Mouse (Mus musculus): ENCODE measurements around the gene Ikzf1. TPM values are rescaled to one million over a fixed set of nuclear protein-coding genes. Genes with fewer than 3 reads are reported as not detected.
A peak's percentile ranks its signal among the peaks of the same experiment; 100 is the strongest.

Ikzf1 gene
- polyA plus RNA-seq, 1 experiment from 2014 or later: 3.2 TPM

DNA sequence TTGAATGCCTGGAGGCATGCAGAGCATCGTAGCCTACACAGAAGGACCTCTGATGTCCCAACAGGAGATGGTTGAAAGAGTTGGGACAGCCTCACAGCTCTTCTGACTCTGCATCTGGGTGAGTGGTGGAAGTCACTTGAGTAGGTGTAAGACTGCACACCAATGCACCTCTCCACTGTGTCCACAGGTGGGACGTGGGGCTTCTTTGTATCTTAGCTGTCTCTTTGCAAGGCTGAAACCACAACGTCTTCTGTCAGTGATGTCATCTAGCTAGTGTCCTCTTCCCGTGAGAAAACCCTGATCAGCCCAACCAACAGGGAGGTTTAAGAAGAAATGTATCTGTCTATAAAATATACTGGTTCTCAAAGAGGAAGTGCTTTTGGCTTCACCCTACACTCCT is 52.1 kb downstream of the Ikzf1 start:
- no peak for DNase-seq (ENCODE audit: low spot score)

DNA sequence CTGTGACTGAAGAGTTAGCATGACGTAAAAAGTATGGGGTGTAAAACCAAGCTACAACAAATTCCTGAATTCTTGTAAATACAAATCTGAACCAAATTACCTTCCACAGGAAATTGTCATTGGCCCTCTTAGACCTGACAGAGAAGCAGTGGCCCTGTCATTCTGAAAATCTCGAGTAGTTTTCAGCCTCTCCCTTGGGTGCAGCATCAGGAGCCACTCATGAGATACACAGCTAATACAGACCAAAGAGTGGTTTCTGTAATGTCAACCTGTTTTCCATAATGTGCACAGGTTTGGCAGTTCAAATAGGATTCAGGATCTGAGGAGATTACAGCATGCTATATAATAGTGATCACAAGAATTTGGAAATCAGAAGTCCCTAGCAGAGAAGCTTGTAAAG is 52.8 kb downstream of the Ikzf1 start:
- 66% methylated on average over 2 of the region's 2 CpGs for WGBS
- DNase-seq (ENCODE audit: low spot score): no peak

More for the DNA sequence above, 52.1 kb downstream of the Ikzf1 start:
- Histone ChIP-seq H3K4me2 (ENCODE audit: low read depth) (no peak overlapping the region), H3K27ac (ENCODE audit: low read depth, low read length) (no peak overlapping the region), H3K4me3 (ENCODE audit: low read depth, low read length) (no peak overlapping the region), H3K9ac (ENCODE audit: low read length) (no peak overlapping the region), H3K27me3 (ENCODE audit: control insufficient read depth, insufficient read depth, low read length) (no peaks in the 10 kb centered on the region), H3K9me3 (ENCODE audit: control insufficient read depth, low read length) (no peaks in the 10 kb centered on the region), H3K36me3 (ENCODE audit: control insufficient read depth, insufficient read depth, low read length) (no peaks in the 10 kb centered on the region), H3K4me1 (ENCODE audit: control insufficient read depth, insufficient read depth, low read length) (no peaks in the 10 kb centered on the region)
- 80% methylated on average over 4 of the region's 4 CpGs for WGBS
- no peak for ATAC-seq (ENCODE audit: insufficient read depth, low FRiP score, low TSS enrichment)

DNA sequence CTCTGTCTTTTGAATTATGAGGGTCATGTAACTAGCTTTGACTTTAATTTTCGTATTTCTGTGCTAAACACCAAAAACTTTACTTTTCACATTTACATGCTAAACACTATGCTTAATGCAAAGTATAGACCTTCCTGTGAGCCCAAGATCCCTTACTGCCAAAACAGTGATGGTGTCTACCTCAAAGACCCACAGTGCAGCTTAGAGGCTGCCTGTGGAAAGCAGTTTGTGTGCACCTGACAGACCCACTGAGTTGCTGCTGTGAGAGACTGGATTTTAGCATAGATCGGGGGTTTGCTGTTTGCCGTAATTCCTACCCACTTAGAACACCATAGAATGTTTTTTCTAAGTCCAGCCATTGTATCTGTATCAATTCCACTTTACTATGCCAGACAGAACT is 54.3 kb downstream of the Ikzf1 start:
- no peak overlapping the region for H3K9ac ChIP-seq (ENCODE audit: low read length)
- no peaks in the 10 kb centered on the region for H3K36me3 ChIP-seq (ENCODE audit: control insufficient read depth, insufficient read depth, low read length)
- H3K27ac ChIP-seq (ENCODE audit: low read depth, low read length): no peak overlapping the region
- no peak overlapping the region for H3K4me2 ChIP-seq (ENCODE audit: low read depth)
- H3K9me3 ChIP-seq (ENCODE audit: control insufficient read depth, low read length): no peaks in the 10 kb centered on the region
- WGBS: 92% methylated on average over 3 of the region's 3 CpGs
- ATAC-seq (ENCODE audit: insufficient read depth, low FRiP score, low TSS enrichment) (no peak), DNase-seq (ENCODE audit: low spot score) (no peak)
- H3K4me3 ChIP-seq (ENCODE audit: low read depth, low read length): no peak overlapping the region
- H3K4me1 ChIP-seq (ENCODE audit: control insufficient read depth, insufficient read depth, low read length): no peaks in the 10 kb centered on the region
- no peaks in the 10 kb centered on the region for H3K27me3 ChIP-seq (ENCODE audit: control insufficient read depth, insufficient read depth, low read length)

More for the DNA sequence above, 52.8 kb downstream of the Ikzf1 start:
- no peak overlapping the region for H3K4me3 ChIP-seq (ENCODE audit: low read depth, low read length)
- H3K9ac ChIP-seq (ENCODE audit: low read length): no peak overlapping the region
- H3K4me1 ChIP-seq (ENCODE audit: control insufficient read depth, insufficient read depth, low read length): no peaks in the 10 kb centered on the region
- no peaks in the 10 kb centered on the region for H3K27me3 ChIP-seq (ENCODE audit: control insufficient read depth, insufficient read depth, low read length)
- H3K9me3 ChIP-seq (ENCODE audit: control insufficient read depth, low read length): no peaks in the 10 kb centered on the region
- no peaks in the 10 kb centered on the region for H3K36me3 ChIP-seq (ENCODE audit: control insufficient read depth, insufficient read depth, low read length)
- no peak overlapping the region for H3K4me2 ChIP-seq (ENCODE audit: low read depth)
- H3K27ac ChIP-seq (ENCODE audit: low read depth, low read length): no peak overlapping the region
- no peak for ATAC-seq (ENCODE audit: insufficient read depth, low FRiP score, low TSS enrichment)

DNA sequence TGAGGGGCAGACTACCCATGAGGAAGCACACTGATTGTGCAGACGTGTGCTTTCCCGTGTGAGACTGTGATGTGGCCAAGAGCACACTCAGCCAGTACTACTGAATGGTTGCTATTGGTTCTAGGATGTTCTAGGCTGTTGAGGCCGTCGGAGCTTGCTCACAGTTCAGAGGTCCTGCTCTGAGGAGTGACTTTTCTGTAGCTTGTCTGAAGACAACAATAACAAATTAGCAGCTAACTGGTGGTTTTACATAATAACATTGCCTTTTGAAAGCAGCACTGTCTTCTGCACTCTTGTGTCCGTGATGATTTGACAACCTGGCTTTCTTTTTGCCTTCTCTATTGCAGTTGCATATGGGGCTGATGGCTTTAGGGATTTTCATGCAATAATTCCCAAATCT is 55.8 kb downstream of the Ikzf1 start:
- Histone ChIP-seq H3K27ac (ENCODE audit: low read depth, low read length) (no peak overlapping the region), H3K4me3 (ENCODE audit: low read depth, low read length) (no peak overlapping the region), H3K9me3 (ENCODE audit: control insufficient read depth, low read length) (no peaks in the 10 kb centered on the region), H3K27me3 (ENCODE audit: control insufficient read depth, insufficient read depth, low read length) (no peaks in the 10 kb centered on the region), H3K9ac (ENCODE audit: low read length) (no peak overlapping the region), H3K4me1 (ENCODE audit: control insufficient read depth, insufficient read depth, low read length) (no peaks in the 10 kb centered on the region), H3K36me3 (ENCODE audit: control insufficient read depth, insufficient read depth, low read length) (no peaks in the 10 kb centered on the region), H3K4me2 (ENCODE audit: low read depth) (no peak overlapping the region)
- ATAC-seq (ENCODE audit: insufficient read depth, low FRiP score, low TSS enrichment): no peak
- no peak for DNase-seq (ENCODE audit: low spot score)
- WGBS: 91% methylated on average over 5 of the region's 5 CpGs

- ATAC-seq (ENCODE audit: insufficient read depth, low FRiP score, low TSS enrichment) (no peak), DNase-seq (ENCODE audit: low spot score) (no peak)
- no peaks in the 10 kb centered on the region for H3K4me1 ChIP-seq (ENCODE audit: control insufficient read depth, insufficient read depth, low read length)
- H3K27me3 ChIP-seq (ENCODE audit: control insufficient read depth, insufficient read depth, low read length): no peaks in the 10 kb centered on the region
- H3K4me2 ChIP-seq (ENCODE audit: low read depth): no peak overlapping the region
- H3K4me3 ChIP-seq (ENCODE audit: low read depth, low read length): no peak overlapping the region
- no peaks in the 10 kb centered on the region for H3K36me3 ChIP-seq (ENCODE audit: control insufficient read depth, insufficient read depth, low read length)
- no peak overlapping the region for H3K27ac ChIP-seq (ENCODE audit: low read depth, low read length)
- WGBS: 94% methylated on average over 5 of the region's 5 CpGs
- H3K9ac ChIP-seq (ENCODE audit: low read length): no peak overlapping the region
- no peaks in the 10 kb centered on the region for H3K9me3 ChIP-seq (ENCODE audit: control insufficient read depth, low read length)
Observed at GRCm38 (mm10) chr11:11741574-11741973, 56.8 kb downstream of the Ikzf1 start.

- no peaks in the 10 kb centered on the region for H3K9me3 ChIP-seq (ENCODE audit: control insufficient read depth, low read length)
- no peaks in the 10 kb centered on the region for H3K4me1 ChIP-seq (ENCODE audit: control insufficient read depth, insufficient read depth, low read length)
- ATAC-seq (ENCODE audit: insufficient read depth, low FRiP score, low TSS enrichment) (no peak), DNase-seq (ENCODE audit: low spot score) (peak; percentile 47)
- no peaks in the 10 kb centered on the region for H3K36me3 ChIP-seq (ENCODE audit: control insufficient read depth, insufficient read depth, low read length)
- no peak overlapping the region for H3K4me3 ChIP-seq (ENCODE audit: low read depth, low read length)
- no peak overlapping the region for H3K9ac ChIP-seq (ENCODE audit: low read length)
- WGBS: 38% methylated on average over 2 of the region's 2 CpGs
- no peaks in the 10 kb centered on the region for H3K27me3 ChIP-seq (ENCODE audit: control insufficient read depth, insufficient read depth, low read length)
- no peak overlapping the region for H3K4me2 ChIP-seq (ENCODE audit: low read depth)
- no peak overlapping the region for H3K27ac ChIP-seq (ENCODE audit: low read depth, low read length)
Observed at GRCm38 (mm10) chr11:11742626-11743025, 57.8 kb downstream of the Ikzf1 start.

GRCm38 (mm10) chr11:11744222-11744621 is 59.4 kb downstream of the Ikzf1 start:
- WGBS: 58% methylated on average over 1 of the region's 1 CpGs
- H3K4me2 ChIP-seq (ENCODE audit: low read depth): no peak overlapping the region

DNA sequence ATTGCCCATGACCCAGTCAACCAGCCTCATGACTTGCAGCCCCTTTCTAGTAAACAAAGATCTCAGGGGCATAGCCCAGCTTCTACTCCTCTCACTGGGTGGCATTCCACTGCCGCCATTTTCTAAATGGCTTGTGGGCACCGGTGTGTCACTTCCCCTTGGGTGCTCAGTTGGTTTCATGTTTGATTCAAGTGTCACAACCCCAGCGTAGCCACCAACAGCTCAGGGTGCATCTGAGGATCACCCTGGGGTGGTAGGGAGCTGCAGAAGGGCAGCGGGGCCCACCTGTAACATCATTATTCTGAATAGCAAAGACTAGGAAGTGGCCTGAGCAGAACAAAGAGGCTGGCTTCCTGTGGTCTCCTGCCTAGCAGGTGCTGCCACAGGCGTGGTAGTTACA is 66.3 kb downstream of the Ikzf1 start:
- ATAC-seq (ENCODE audit: insufficient read depth, low FRiP score, low TSS enrichment) (no peak), DNase-seq (ENCODE audit: low spot score) (no peak)
- Histone ChIP-seq H3K4me1 (ENCODE audit: control insufficient read depth, insufficient read depth, low read length) (no peaks in the 10 kb centered on the region), H3K36me3 (ENCODE audit: control insufficient read depth, insufficient read depth, low read length) (no peaks in the 10 kb centered on the region), H3K27me3 (ENCODE audit: control insufficient read depth, insufficient read depth, low read length) (no peaks in the 10 kb centered on the region), H3K4me2 (ENCODE audit: low read depth) (no peak overlapping the region), H3K9me3 (ENCODE audit: control insufficient read depth, low read length) (no peaks in the 10 kb centered on the region), H3K27ac (ENCODE audit: low read depth, low read length) (no peak overlapping the region), H3K4me3 (ENCODE audit: low read depth, low read length) (no peak overlapping the region), H3K9ac (ENCODE audit: low read length) (no peak overlapping the region)
- 91% methylated on average over 5 of the region's 5 CpGs for WGBS

More at GRCm38 (mm10) chr11:11744222-11744621, 59.4 kb downstream of the Ikzf1 start:
- H3K4me1 ChIP-seq (ENCODE audit: control insufficient read depth, insufficient read depth, low read length): no peaks in the 10 kb centered on the region
- no peaks in the 10 kb centered on the region for H3K36me3 ChIP-seq (ENCODE audit: control insufficient read depth, insufficient read depth, low read length)
- H3K4me3 ChIP-seq (ENCODE audit: low read depth, low read length): no peak overlapping the region
- DNase-seq (ENCODE audit: low spot score): no peak
- no peaks in the 10 kb centered on the region for H3K9me3 ChIP-seq (ENCODE audit: control insufficient read depth, low read length)
- no peak for ATAC-seq (ENCODE audit: insufficient read depth, low FRiP score, low TSS enrichment)
- H3K27me3 ChIP-seq (ENCODE audit: control insufficient read depth, insufficient read depth, low read length): no peaks in the 10 kb centered on the region
- no peak overlapping the region for H3K27ac ChIP-seq (ENCODE audit: low read depth, low read length)
- no peak overlapping the region for H3K9ac ChIP-seq (ENCODE audit: low read length)

GRCm38 (mm10) chr11:11752859-11753258 is 68.1 kb downstream of the Ikzf1 start:
- no peaks in the 10 kb centered on the region for H3K27me3 ChIP-seq (ENCODE audit: control insufficient read depth, insufficient read depth, low read length)
- H3K9ac ChIP-seq (ENCODE audit: low read length): no peak overlapping the region
- no peak for ATAC-seq (ENCODE audit: insufficient read depth, low FRiP score, low TSS enrichment)
- no peak for DNase-seq (ENCODE audit: low spot score)
- H3K27ac ChIP-seq (ENCODE audit: low read depth, low read length): no peak overlapping the region
- H3K9me3 ChIP-seq (ENCODE audit: control insufficient read depth, low read length): no peaks in the 10 kb centered on the region
- WGBS: 88% methylated on average over 5 of the region's 5 CpGs
- no peaks in the 10 kb centered on the region for H3K4me1 ChIP-seq (ENCODE audit: control insufficient read depth, insufficient read depth, low read length)
- no peak overlapping the region for H3K4me2 ChIP-seq (ENCODE audit: low read depth)
- H3K4me3 ChIP-seq (ENCODE audit: low read depth, low read length): no peak overlapping the region
- H3K36me3 ChIP-seq (ENCODE audit: control insufficient read depth, insufficient read depth, low read length): no peaks in the 10 kb centered on the region

Measured in neural tube, embryonic 11.5 days (tissue).